Mouse (Mus musculus): ENCODE measurements around the gene Morn4. TPM values are rescaled to one million over a fixed set of nuclear protein-coding genes. Genes with fewer than 3 reads are reported as not detected.

The Morn4 gene
- polyA plus RNA-seq (2014; fragmentation: Illumina TruSeq; extraction: RNeasy Lipid Tissue Mini Kit (QIAGEN cat#74804); ENCODE audit: low read depth, low replicate concordance) = 0.32 TPM

DNA sequence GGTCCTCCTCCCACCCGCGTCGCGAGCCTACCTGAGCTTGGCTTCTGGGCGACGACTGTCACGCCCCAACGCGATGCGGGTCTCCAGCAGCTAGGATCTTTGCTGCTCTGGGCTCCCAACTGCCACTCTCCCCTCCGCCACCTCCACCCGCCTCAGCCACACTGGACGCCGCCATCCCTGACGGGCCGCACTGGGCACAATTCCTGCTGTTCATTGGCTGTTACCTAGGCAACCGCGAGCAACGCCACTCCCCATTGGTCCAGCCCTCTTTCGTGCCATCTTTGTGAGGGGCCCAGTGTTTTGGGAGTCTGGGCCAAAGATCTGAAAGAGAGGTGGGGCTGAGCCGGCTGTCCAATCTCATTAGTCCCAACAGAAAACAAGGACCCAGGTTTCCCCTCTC lies at the start of gene Morn4:
Gene Morn4 (minus strand): TSS at position 192 of the 400 bp plus-strand sequence.

DNA sequence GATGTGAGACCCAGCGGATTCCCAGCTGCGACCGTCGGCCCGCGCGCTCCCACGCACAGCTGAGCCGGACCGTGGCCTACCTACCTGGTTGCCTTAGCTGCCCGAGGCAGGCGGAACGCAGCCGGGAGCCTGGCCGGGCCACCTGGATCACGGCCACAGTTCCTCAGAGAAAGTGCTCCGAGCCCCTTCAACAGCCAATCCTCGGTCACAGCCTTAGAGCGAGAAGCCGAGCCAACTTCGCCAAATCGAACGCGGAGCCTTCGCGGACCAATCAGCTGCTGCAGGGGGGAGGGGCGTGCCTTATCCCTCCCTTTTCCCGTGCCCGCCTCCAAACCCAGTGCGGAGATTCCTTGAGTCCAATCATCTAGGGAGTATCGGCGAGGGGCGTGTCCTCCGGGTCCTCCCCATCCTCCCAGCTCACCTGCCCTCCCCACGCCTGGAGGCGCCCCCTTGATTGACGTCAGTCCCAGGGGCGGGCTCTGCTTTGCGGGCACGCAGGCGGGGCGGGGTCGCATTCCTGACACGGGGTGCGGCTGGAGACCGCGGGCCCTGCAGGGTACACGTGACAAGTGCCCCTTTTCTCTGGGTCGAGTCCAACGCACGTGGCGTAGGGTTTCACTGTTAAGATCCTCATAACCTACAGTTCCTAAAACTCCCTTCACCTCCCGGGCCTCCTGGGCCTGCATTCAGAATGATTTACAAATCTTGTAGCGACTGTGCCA lies 42.8 kb upstream of the Morn4 start, which contains the start of gene Avpi1:
Gene Avpi1 (minus strand): TSS at position 273 of the 722 bp plus-strand sequence.

DNA sequence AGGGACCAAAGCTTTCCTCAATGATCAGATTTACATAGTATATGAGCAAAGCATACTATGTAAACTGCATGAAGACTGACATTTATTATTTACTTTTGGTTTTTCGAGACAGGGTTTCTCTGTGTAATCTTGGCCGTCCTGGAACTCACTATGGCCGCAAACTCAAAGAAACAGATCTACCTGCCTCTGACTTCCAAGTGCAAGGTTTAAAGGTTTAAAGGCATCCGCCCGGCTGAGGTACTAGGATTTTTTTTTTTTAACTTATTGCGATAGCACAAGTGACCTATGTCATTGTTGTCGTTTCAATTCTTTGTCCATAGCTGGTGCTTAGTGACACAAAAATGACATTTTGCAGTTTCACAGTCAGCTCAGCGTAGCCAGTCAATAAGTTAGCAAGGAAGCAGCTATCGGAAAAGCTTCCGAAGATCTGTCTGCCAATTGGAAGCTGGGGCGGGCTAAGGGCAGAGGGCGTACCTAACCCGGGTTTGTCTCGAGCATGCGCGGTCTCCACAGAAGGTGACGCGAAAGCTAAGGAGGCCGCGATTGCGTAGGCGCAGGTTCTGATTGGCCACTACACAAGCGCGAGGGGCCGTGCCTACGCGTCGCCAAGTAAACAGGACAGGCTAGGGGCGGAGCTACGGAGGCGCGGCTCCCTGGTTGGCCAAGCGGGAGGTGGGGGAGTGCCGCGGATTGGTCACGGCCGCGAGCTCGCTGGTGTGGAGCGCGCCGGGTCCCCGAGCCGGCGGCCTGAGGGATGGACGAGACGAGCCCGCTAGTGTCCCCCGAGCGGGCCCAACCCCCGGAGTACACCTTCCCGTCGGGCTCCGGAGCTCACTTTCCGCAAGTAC lies 3.8 kb upstream of the Morn4 start, which contains the start of gene Pi4k2a:
Gene Pi4k2a (plus strand): TSS at position 723 of the 848 bp plus-strand sequence.

DNA sequence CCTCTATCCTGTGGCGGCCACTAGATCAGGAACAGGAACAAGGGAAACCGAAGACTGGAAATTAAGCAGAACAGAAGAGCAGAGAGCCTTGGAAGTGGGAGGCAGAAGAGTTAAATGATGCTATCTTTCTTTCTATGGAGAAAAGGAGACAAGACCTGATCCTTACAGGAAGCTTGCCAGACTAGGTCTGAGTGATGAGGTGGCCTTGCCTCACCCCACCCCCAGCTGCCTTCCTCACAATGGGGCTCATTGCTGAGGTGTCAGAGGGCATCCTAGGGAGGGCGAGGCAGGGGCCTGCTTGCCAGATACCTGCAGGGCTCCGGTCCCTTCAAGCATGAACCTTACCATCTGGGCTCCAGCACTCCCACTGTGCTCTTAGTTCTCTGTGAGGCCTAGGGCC lies 34.2 kb downstream of the Morn4 start, which contains the start of gene 4933411K16Rik:
Gene 4933411K16Rik (plus strand): TSS at position 301 of the 400 bp plus-strand sequence.

DNA sequence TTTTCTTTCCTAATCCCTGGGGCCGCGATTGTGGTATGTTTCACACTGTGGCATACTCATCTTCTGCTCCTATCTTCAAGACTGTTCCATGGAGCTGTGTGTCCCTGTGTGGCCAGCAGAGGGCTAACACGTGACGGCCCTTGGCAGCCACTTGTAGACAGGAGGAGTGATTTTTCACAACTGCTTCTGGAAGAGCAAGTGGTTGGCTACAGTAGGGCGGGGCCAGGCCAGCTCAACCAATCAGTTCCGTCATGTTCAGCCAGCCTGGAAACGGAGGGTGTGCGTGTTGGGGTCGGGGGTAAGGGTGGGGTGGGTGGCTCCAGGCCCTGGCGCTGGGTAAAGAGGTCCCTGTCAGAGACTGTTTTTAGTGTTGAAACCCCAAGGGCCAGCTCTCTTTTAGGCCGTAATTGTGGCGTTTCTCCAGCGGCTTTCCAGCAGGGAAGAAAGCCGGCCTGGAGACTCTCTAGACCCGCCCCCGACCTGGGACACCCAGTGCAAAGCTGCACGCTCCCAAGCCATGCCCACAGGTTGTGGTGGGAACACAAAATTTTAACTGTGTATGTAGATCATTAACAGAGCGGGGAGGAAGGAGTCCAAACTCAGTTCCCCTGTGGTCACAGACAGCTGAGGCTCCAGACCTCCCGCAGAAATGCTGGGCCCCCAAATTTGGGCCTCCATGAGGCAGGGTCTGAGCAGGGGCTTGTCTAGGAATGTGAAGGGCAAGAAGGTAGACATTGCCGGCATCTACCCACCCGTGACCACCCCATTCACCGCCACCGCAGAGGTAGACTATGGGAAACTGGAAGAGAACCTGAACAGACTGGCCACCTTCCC lies 40.7 kb downstream of the Morn4 start, which contains the start of gene Hoga1:
Gene Hoga1 (plus strand): TSS at position 342 of the 834 bp plus-strand sequence.

DNA sequence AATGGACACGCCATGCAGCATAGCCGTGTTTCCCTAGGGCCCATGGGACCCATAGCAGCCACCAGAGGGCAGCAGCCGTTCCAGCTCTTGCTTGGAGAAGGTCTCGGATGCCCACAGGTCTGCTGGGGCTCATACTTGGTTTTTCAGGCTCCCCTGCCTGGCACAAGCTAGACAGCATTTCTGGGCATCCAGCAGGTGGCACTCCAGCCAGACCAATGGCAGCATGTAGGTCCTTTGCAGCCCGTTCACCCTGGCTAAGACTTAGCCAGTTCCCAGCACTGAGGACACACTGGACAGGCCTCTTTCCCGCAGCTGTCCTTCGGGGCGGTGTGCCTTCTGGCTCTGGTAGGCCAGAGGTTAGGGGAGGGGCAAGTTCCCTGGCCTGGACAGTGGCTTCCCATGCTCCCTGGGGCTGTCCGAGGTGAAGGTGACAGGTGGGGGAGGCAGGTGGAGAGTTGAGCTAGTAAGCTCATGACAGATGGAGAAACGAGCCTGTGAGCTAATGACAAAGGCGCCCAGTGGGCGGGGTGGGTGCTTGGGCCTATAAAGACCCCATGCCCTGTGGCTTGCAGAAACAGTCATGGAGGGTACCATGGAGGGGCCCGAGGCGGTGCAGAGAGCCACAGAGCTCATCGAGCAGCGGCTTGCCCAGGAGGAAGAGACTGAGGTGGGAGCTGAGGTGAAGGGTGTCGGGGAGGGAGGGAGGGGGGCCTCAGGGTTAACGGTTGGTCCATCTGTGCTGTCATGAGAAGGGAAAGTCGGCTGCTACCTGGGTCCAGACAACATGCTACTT lies 50.5 kb downstream of the Morn4 start, which contains the start of gene Ankrd2:
Gene Ankrd2 (plus strand): TSS at position 545 of the 793 bp plus-strand sequence.

Other genes with a start within 250 kb of the Morn4 start
- gene Frat2, start 238.2 kb downstream of the Morn4 start, polyA plus RNA-seq (2014; fragmentation: Illumina TruSeq; extraction: RNeasy Lipid Tissue Mini Kit (QIAGEN cat#74804); ENCODE audit: low read depth, low replicate concordance) = 21.7 TPM
- 0.44 TPM for gene Rrp12, start 190.2 kb downstream of the Morn4 start, polyA plus RNA-seq (2014; fragmentation: Illumina TruSeq; extraction: RNeasy Lipid Tissue Mini Kit (QIAGEN cat#74804); ENCODE audit: low read depth, low replicate concordance)
- 203 TPM for gene Pgam1, start 174.4 kb downstream of the Morn4 start, polyA plus RNA-seq (2014; fragmentation: Illumina TruSeq; extraction: RNeasy Lipid Tissue Mini Kit (QIAGEN cat#74804); ENCODE audit: low read depth, low replicate concordance)
- 18.5 TPM for gene Exosc1, start 152.9 kb downstream of the Morn4 start, polyA plus RNA-seq (2014; fragmentation: Illumina TruSeq; extraction: RNeasy Lipid Tissue Mini Kit (QIAGEN cat#74804); ENCODE audit: low read depth, low replicate concordance)
- gene Zdhhc16, start 152.9 kb downstream of the Morn4 start, polyA plus RNA-seq (2014; fragmentation: Illumina TruSeq; extraction: RNeasy Lipid Tissue Mini Kit (QIAGEN cat#74804); ENCODE audit: low read depth, low replicate concordance) = 35.5 TPM
- gene Mms19, start 105.2 kb downstream of the Morn4 start, polyA plus RNA-seq (2014; fragmentation: Illumina TruSeq; extraction: RNeasy Lipid Tissue Mini Kit (QIAGEN cat#74804); ENCODE audit: low read depth, low replicate concordance) = 13.1 TPM
- not detected for gene Ubtd1, start 104.6 kb downstream of the Morn4 start, polyA plus RNA-seq (2014; fragmentation: Illumina TruSeq; extraction: RNeasy Lipid Tissue Mini Kit (QIAGEN cat#74804); ENCODE audit: low read depth, low replicate concordance)
- not detected for gene Ankrd2, start 50.4 kb downstream of the Morn4 start, polyA plus RNA-seq (2014; fragmentation: Illumina TruSeq; extraction: RNeasy Lipid Tissue Mini Kit (QIAGEN cat#74804); ENCODE audit: low read depth, low replicate concordance)
- 2.1 TPM for gene Hoga1, start 40.7 kb downstream of the Morn4 start, polyA plus RNA-seq (2014; fragmentation: Illumina TruSeq; extraction: RNeasy Lipid Tissue Mini Kit (QIAGEN cat#74804); ENCODE audit: low read depth, low replicate concordance)
- not detected for gene 4933411K16Rik, start 34.1 kb downstream of the Morn4 start, polyA plus RNA-seq (2014; fragmentation: Illumina TruSeq; extraction: RNeasy Lipid Tissue Mini Kit (QIAGEN cat#74804); ENCODE audit: low read depth, low replicate concordance)
- gene Pi4k2a, start 4.1 kb upstream of the Morn4 start, polyA plus RNA-seq (2014; fragmentation: Illumina TruSeq; extraction: RNeasy Lipid Tissue Mini Kit (QIAGEN cat#74804); ENCODE audit: low read depth, low replicate concordance) = 6.4 TPM
- not detected for gene Avpi1, start 42.7 kb upstream of the Morn4 start, polyA plus RNA-seq (2014; fragmentation: Illumina TruSeq; extraction: RNeasy Lipid Tissue Mini Kit (QIAGEN cat#74804); ENCODE audit: low read depth, low replicate concordance)
- 13.5 TPM for gene Marveld1, start 61.0 kb upstream of the Morn4 start, polyA plus RNA-seq (2014; fragmentation: Illumina TruSeq; extraction: RNeasy Lipid Tissue Mini Kit (QIAGEN cat#74804); ENCODE audit: low read depth, low replicate concordance)
- gene Zfyve27, start 77.6 kb upstream of the Morn4 start, polyA plus RNA-seq (2014; fragmentation: Illumina TruSeq; extraction: RNeasy Lipid Tissue Mini Kit (QIAGEN cat#74804); ENCODE audit: low read depth, low replicate concordance) = 16.4 TPM
- gene Sfrp5, start 115.9 kb upstream of the Morn4 start, polyA plus RNA-seq (2014; fragmentation: Illumina TruSeq; extraction: RNeasy Lipid Tissue Mini Kit (QIAGEN cat#74804); ENCODE audit: low read depth, low replicate concordance) = 0.38 TPM
- 0.25 TPM for gene Golga7b, start 161.2 kb upstream of the Morn4 start, polyA plus RNA-seq (2014; fragmentation: Illumina TruSeq; extraction: RNeasy Lipid Tissue Mini Kit (QIAGEN cat#74804); ENCODE audit: low read depth, low replicate concordance)